Mouse (Mus musculus) heart, adult 2 months (tissue): Measurements from ENCODE around the gene Ssbp4. TPM values are rescaled to one million over a fixed set of nuclear protein-coding genes. Genes with fewer than 3 reads are reported as not detected.

Source experiments
- DNase-seq, 2 experiments: peaks; one replicate each; pipeline ENCODE4 v3.0.0; 2021
- H3K27ac ChIP-seq: fragments of 200-600 bp; 2 replicates; pipeline ENCODE4 v1.8.1; 2022
- H3K27me3 ChIP-seq: fragments of 200-500 bp; 2 replicates; pipeline ENCODE4 v1.6.1; 2012; ENCODE audit warnings: mild to moderate bottlenecking, low read length, inconsistent platforms, mixed read lengths; ENCODE audit not compliant: control insufficient read depth, insufficient read depth
- H3K36me3 ChIP-seq: fragments of 200-500 bp; 2 replicates; pipeline ENCODE4 v1.6.1; 2012; ENCODE audit warnings: low read length, inconsistent platforms; ENCODE audit not compliant: control insufficient read depth, insufficient read depth
- H3K4me1 ChIP-seq: fragments of 200-500 bp; 2 replicates; pipeline ENCODE4 v1.6.1; 2011; ENCODE audit warnings: low read length; ENCODE audit not compliant: control insufficient read depth, insufficient read depth
- H3K4me3 ChIP-seq: fragments of 200-600 bp; 2 replicates; pipeline ENCODE4 v1.8.1; 2022
- H3K79me2 ChIP-seq: fragments of 200-500 bp; replicated peaks from 2 replicates; pipeline ENCODE4 v1.6.1; 2012; ENCODE audit warnings: mild to moderate bottlenecking, inconsistent platforms, low read length, moderate library complexity, mixed read lengths; ENCODE audit not compliant: control insufficient read depth, insufficient read depth
- H3K9ac ChIP-seq: fragments of 200-500 bp; 2 replicates; pipeline ENCODE4 v1.6.1; 2012; ENCODE audit warnings: low read depth, mild to moderate bottlenecking, control low read depth, inconsistent platforms, low read length, mixed read lengths
- CTCF ChIP-seq: fragments of 200-600 bp; IDR thresholded peaks from 2 replicates; pipeline ENCODE4 v1.8.1; 2022; ENCODE audit warnings: antibody characterized with exemption, mild to moderate bottlenecking, moderate library complexity
- EP300 ChIP-seq: fragments of 200-500 bp; IDR thresholded peaks from 2 replicates; pipeline ENCODE4 v1.6.1; 2011; ENCODE audit warnings: low read depth, low read length, control low read depth; ENCODE audit not compliant: insufficient read depth
- POLR2A ChIP-seq: fragments of 200-500 bp; IDR thresholded peaks from 2 replicates; pipeline ENCODE4 v1.6.1; 2011; ENCODE audit warnings: mild to moderate bottlenecking, low read depth, low read length, control low read depth; ENCODE audit not compliant: insufficient read depth
- WGBS: fragments of 180-500 bp; shearing (Covaris S2); methylation state at CpG from one replicate; pipeline ENCODE4 v1.1.7; 2018; 5-methylcytosine and 5-hydroxymethylcytosine counted together
- intact Hi-C: fragments of 180-260 bp; cut with DNase I; formaldehyde crosslinking; loops from one replicate; pipeline ENCODE4 v1.15.1; 2025
- polyA plus RNA-seq: library from polyadenylated mRNA; depleted of rRNA; stranded (reverse); fragments of >200 nt; gene quantifications from 2 replicates; pipeline ENCODE4 v1.2.3, GENCODE M21; 2012
- total RNA-seq, 2 experiments: library from RNA; stranded (reverse); gene quantifications; 2 replicates each; pipeline ENCODE4 v1.2.3; 2021

The Ssbp4 gene
- total and polyA plus RNA-seq, 3 experiments = 34.6 to 72.8 (median 35.8) TPM

DNA sequence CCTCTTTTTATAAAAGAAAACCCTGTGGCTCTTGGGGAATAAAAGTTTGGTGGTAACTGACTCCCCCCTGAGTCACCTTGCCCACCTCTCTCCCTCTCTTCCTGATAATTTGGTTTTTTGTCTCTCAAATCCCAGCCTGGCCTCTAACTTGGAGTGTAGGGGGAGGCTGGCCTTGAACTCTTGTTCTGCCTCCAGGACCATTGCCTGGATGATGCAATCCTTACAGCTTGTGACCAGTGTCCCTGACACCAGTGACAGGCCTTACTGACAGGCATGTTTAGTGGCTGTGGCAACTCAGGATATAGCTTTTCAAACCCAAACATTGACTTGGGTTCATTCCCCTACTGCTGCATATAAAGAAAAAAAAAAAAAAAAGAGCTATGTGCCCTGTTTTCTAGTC, 38.1 kb upstream of the Ssbp4 start:
- Histone ChIP-seq H3K36me3 (peaks cover 5% of the 10 kb centered on the region), H3K79me2 (no peaks in the 10 kb centered on the region), H3K4me3 (no peak overlapping the region), H3K27ac (peak overlapping the region; percentile 58), H3K9ac (no peak overlapping the region), H3K4me1 (peaks cover 35% of the 10 kb centered on the region), H3K27me3 (no peaks in the 10 kb centered on the region)
- DNase-seq = no peak
- intact Hi-C loops = no loop called here
- no peak for TF ChIP-seq CTCF
- no peak for TF ChIP-seq EP300
- TF ChIP-seq POLR2A = no peak

DNA sequence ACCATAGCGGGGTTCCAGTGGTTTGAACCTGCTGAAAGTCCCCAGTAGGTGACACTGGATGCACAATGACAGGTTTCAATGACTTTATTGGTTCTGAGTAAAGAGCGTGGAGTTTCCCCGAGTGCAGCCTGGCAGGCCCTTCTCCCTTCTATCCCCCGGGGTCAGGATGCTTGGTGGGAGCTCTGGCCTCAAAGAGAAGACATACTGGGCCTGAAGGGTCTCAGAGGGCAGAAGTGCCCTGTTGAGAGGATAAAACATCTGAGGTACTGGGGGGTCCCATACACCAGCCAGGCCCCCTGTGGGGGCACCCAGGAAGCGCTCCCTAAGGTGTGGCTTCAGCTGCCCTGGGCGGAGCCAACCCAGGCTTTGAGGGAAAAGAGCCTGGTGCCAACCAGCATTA, 37.7 kb upstream of the Ssbp4 start:
- Histone ChIP-seq H3K27me3 (no peaks in the 10 kb centered on the region), H3K79me2 (no peaks in the 10 kb centered on the region), H3K36me3 (peaks cover 5% of the 10 kb centered on the region), H3K4me1 (peaks cover 35% of the 10 kb centered on the region), H3K4me3 (no peak overlapping the region), H3K9ac (no peak overlapping the region), H3K27ac (peak overlapping the region; percentile 58)
- DNase-seq = no peak
- whole genome bisulfite sequencing = 69% methylated on average over 6 of the region's 6 CpGs
- no peak for TF ChIP-seq CTCF
- intact Hi-C loops = no loop called here

- H3K9ac ChIP-seq = no peak overlapping the region
- H3K4me1 ChIP-seq = peaks cover 35% of the 10 kb centered on the region
These were observed 37.0 kb upstream of the Ssbp4 start for GRCm38 (mm10) chr8:70645501-70646224.

GRCm38 (mm10) chr8:70644065-70644464, 35.4 kb upstream of the Ssbp4 start:
- Histone ChIP-seq H3K4me3 (no peak overlapping the region), H3K27ac (no peak overlapping the region), H3K79me2 (no peaks in the 10 kb centered on the region), H3K27me3 (no peaks in the 10 kb centered on the region), H3K36me3 (no peaks in the 10 kb centered on the region), H3K4me1 (peaks cover 28% of the 10 kb centered on the region), H3K9ac (no peak overlapping the region)
- no peak for TF ChIP-seq POLR2A
- peak; percentile 46 for TF ChIP-seq CTCF
- TF ChIP-seq EP300 = no peak
- DNase-seq = no peak
- intact Hi-C loops = no loop called here
- WGBS = 96% methylated on average over 2 of the region's 2 CpGs

More at GRCm38 (mm10) chr8:70645501-70646224, 37.0 kb upstream of the Ssbp4 start:
- H3K27me3 ChIP-seq = no peaks in the 10 kb centered on the region
- no peaks in the 10 kb centered on the region for H3K79me2 ChIP-seq
- WGBS = 30% methylated on average over 17 of the region's 17 CpGs
- intact Hi-C loops = no loop called here
- H3K27ac ChIP-seq = peak overlapping the region; percentile 58
- H3K36me3 ChIP-seq = peaks cover 5% of the 10 kb centered on the region
- TF ChIP-seq CTCF (no peak), POLR2A (0 out of 2 replicates have a peak, but pooled peaks have one; percentile 24), EP300 (peak; percentile 64; the same call in 1 of the 2 replicates)
- H3K4me3 ChIP-seq = no peak overlapping the region
- DNase-seq = peak in 1 of 2 experiments; percentile 60

- H3K4me1 ChIP-seq = peaks cover 23% of the 10 kb centered on the region
- H3K36me3 ChIP-seq = no peaks in the 10 kb centered on the region
- no peak for TF ChIP-seq EP300
- no peak for TF ChIP-seq CTCF
- no peak for TF ChIP-seq POLR2A
- no peaks in the 10 kb centered on the region for H3K79me2 ChIP-seq
- intact Hi-C loops = no loop called here
- H3K9ac ChIP-seq = no peak overlapping the region
- no peaks in the 10 kb centered on the region for H3K27me3 ChIP-seq
- H3K27ac ChIP-seq = no peak overlapping the region
- WGBS = 56% methylated on average over 3 of the region's 3 CpGs
- H3K4me3 ChIP-seq = no peak overlapping the region
- no peak for DNase-seq
These were observed 34.3 kb upstream of the Ssbp4 start for GRCm38 (mm10) chr8:70643019-70643418.

- H3K36me3 ChIP-seq = no peaks in the 10 kb centered on the region
- no peak overlapping the region for H3K9ac ChIP-seq
- no peak for DNase-seq
- H3K79me2 ChIP-seq = no peaks in the 10 kb centered on the region
- intact Hi-C loops = no loop called here
- no peaks in the 10 kb centered on the region for H3K27me3 ChIP-seq
- TF ChIP-seq EP300 (no peak), POLR2A (no peak), CTCF (no peak)
- H3K4me3 ChIP-seq = no peak overlapping the region
- no peak overlapping the region for H3K27ac ChIP-seq
- peaks cover 11% of the 10 kb centered on the region for H3K4me1 ChIP-seq
- WGBS = 54% methylated on average over 9 of the region's 9 CpGs
These were observed 30.1 kb upstream of the Ssbp4 start for GRCm38 (mm10) chr8:70638752-70639151.
